24 mouse cellular contexts compared by ENCODE assay signal in the genomic region with DNA sequence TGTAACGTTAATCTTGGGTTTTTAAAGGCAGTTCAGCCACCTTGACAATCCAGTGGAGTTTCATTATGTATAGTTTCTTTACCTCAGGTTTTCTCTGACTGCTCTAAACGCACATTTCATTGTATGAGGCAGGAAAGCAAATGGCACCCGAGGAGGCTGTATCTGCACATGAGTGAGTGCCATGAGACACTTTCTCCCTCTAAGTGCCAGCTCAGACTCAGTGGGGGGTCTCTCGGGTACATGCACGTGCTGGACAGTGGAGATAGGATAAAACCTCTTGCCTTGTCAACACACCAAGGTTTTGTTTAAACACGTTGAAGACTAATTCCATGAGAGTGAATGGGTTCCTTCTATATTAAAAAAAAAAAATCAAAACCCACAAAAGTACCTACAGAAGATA.
DNase-seq lines count a peak whose midpoint lies in the region; ATAC-seq and TF ChIP-seq lines count a peak whose summit lies in the region.
"Had no signal": no experiment of that assay in that cellular context is flagged by ENCODE, and none has a peak within 500 bp of the region (broad histone marks: within the 10 kb centered on the region; RNA-seq: fewer than 3 reads in every experiment).

No protein-coding gene starts in this region.

- no peak for ATAC-seq in neural tube, embryonic 15.5 days (ENCODE audit: low FRiP score)
- ATAC-seq: intestine, embryonic 15.5 days; midbrain, embryonic 13.5 days; Patski had no signal

- no peaks in the 10 kb centered on the region for H3K27me3 ChIP-seq in limb, embryonic 10.5 days (ENCODE audit: low read depth, poor library complexity, severe bottlenecking)
- no peaks in the 10 kb centered on the region for H3K27me3 ChIP-seq in neural tube, embryonic 15.5 days (replicated peaks)
- H3K27me3 ChIP-seq in kidney, adult 2 months (replicated peaks; ENCODE audit: control insufficient read depth, insufficient read depth, low read length) = no peaks in the 10 kb centered on the region; the same call in 1 of the 2 replicates
- H3K27me3 ChIP-seq: CH12.LX; intestine, embryonic 15.5 days; midbrain, embryonic 13.5 days had no signal

- H3K4me3 ChIP-seq in layer of hippocampus, adult 2 months = no peak overlapping the region
- H3K4me3 ChIP-seq in limb, embryonic 10.5 days = no peak overlapping the region
- H3K4me3 ChIP-seq in neural tube, embryonic 15.5 days (replicated peaks) = no peak overlapping the region
- no peak overlapping the region for H3K4me3 ChIP-seq in kidney, adult 2 months (ENCODE audit: insufficient read depth, low read depth, low read length)
- H3K4me3 ChIP-seq: heart, adult 2 months; intestine, embryonic 15.5 days; midbrain, embryonic 13.5 days had no signal

- no peaks in the 10 kb centered on the region for H3K9me3 ChIP-seq in limb, embryonic 10.5 days (replicated peaks)
- H3K9me3 ChIP-seq in neural tube, embryonic 15.5 days (replicated peaks) = peaks cover 4% of the 10 kb centered on the region
- H3K9me3 ChIP-seq: intestine, embryonic 15.5 days; midbrain, embryonic 13.5 days had no signal

- H3K27ac ChIP-seq in layer of hippocampus, adult 2 months = peak overlapping the region; percentile 80
- no peak overlapping the region for H3K27ac ChIP-seq in limb, embryonic 10.5 days
- 0 out of 2 replicates have a peak overlapping the region, but pooled peaks have one; percentile 1 for H3K27ac ChIP-seq in neural tube, embryonic 15.5 days (replicated peaks)
- no peak overlapping the region for H3K27ac ChIP-seq in kidney, adult 2 months (ENCODE audit: insufficient read depth, low read depth, low read length)
- H3K27ac ChIP-seq: heart, adult 2 months; hindbrain, embryonic 14.5 days; intestine, embryonic 15.5 days; midbrain, embryonic 13.5 days had no signal

- H3K4me2 ChIP-seq in neural tube, embryonic 15.5 days = no peak overlapping the region
- H3K4me2 ChIP-seq: hindbrain, embryonic 14.5 days; intestine, embryonic 15.5 days; liver, embryonic 11.5 days; lung, embryonic 14.5 days; midbrain, embryonic 13.5 days had no signal

- H3K36me3 ChIP-seq in limb, embryonic 10.5 days = no peaks in the 10 kb centered on the region
- no peaks in the 10 kb centered on the region for H3K36me3 ChIP-seq in neural tube, embryonic 15.5 days
- H3K36me3 ChIP-seq in kidney, adult 2 months (ENCODE audit: control insufficient read depth, insufficient read depth, low read length) = no peaks in the 10 kb centered on the region
- H3K36me3 ChIP-seq: G1E; intestine, embryonic 15.5 days; midbrain, embryonic 13.5 days had no signal

- WGBS in limb, embryonic 10.5 days = 87% methylated on average over 6 of the region's 6 CpGs
- 58% methylated on average over 6 of the region's 6 CpGs for WGBS in neural tube, embryonic 15.5 days
- WGBS in kidney, adult 2 months = 74% methylated on average over 6 of the region's 6 CpGs

- TF ChIP-seq POLR2A in kidney, adult 2 months (IDR thresholded peaks at IDR 0.05; ENCODE audit: low read depth, low read length) = no peak

- DNase-seq in cerebellum, postnatal 25 days = peak; percentile 19 to 48
- no peak for DNase-seq in cerebellum, adult 8-10 months
- DNase-seq in layer of hippocampus, adult 2 months (ENCODE audit: low spot score in 2 of 2) = peak in 1 of 2 experiments; percentile 8
- DNase-seq in layer of hippocampus, postnatal 25 days (ENCODE audit: extremely low spot score in 1 of 2, low spot score in 1 of 2) = no peak
- DNase-seq in limb, embryonic 10.5 days (ENCODE audit: low spot score) = peak; percentile 23
- no peak for DNase-seq in kidney, adult 2 months
- DNase-seq: B cell, adult 2 months; gastrocnemius, postnatal 14 days; heart, adult 2 months; heart, postnatal 36 days; kidney, postnatal 25 days; lung, embryonic 14.5 days; retina, postnatal 1 day; right cerebral cortex, postnatal 25 days; spleen, adult 18-20 months had no signal

- H3K4me1 ChIP-seq in limb, embryonic 10.5 days = no peaks in the 10 kb centered on the region
- no peaks in the 10 kb centered on the region for H3K4me1 ChIP-seq in neural tube, embryonic 15.5 days
- no peaks in the 10 kb centered on the region for H3K4me1 ChIP-seq in kidney, adult 2 months (ENCODE audit: control insufficient read depth, insufficient read depth, low read length)
- H3K4me1 ChIP-seq: intestine, embryonic 15.5 days; midbrain, embryonic 13.5 days had no signal

- no peak for TF ChIP-seq CTCF in layer of hippocampus, adult 2 months (conservative IDR thresholded peaks at IDR 0.05)
- no peak for TF ChIP-seq CTCF in kidney, adult 2 months (conservative IDR thresholded peaks at IDR 0.05; ENCODE audit: insufficient read depth, insufficient read length, low read depth, low read length)

- H3K9ac ChIP-seq in neural tube, embryonic 15.5 days (replicated peaks) = no peak overlapping the region
- H3K9ac ChIP-seq: forebrain, postnatal 0 days; hindbrain, embryonic 14.5 days; intestine, embryonic 15.5 days; lung, embryonic 14.5 days; midbrain, embryonic 13.5 days had no signal

Comparison
In these comparisons a context has a peak if more than half of its experiments do, and no peak if none do; other contexts are left out.
1. DNase-seq: peak in cerebellum, postnatal 25 days (2 of 2) and limb, embryonic 10.5 days (single experiment); none in cerebellum, adult 8-10 months (single experiment), layer of hippocampus, postnatal 25 days (0 of 2) and kidney, adult 2 months (single experiment).
2. H3K27ac ChIP-seq: peak in layer of hippocampus, adult 2 months (single experiment) and neural tube, embryonic 15.5 days (single experiment); none in limb, embryonic 10.5 days (single experiment) and kidney, adult 2 months (single experiment).